Mouse (Mus musculus) limb, embryonic 15.5 days (tissue): ENCODE results near the gene Otud7a. TPM values are rescaled to one million over a fixed set of nuclear protein-coding genes. Genes with fewer than 3 reads are reported as not detected.
"Not testable (repeated sequence)": the region's sequence is repeated elsewhere in the genome, so short reads cannot be mapped to it uniquely, and the experiment has no call there.

ENCODE experiments used
- ATAC-seq: fragments of 200-750 bp; cut with Nextera tagmentation; 2 replicates; pipeline ENCODE4 v1.8.0; 2017; ENCODE audit warnings: low read depth, moderate TSS enrichment; ENCODE audit not compliant: insufficient number of reproducible peaks, low FRiP score, low TSS enrichment
- H3K27ac ChIP-seq: fragments of 300-500 bp; sonication (generic); 2 replicates; pipeline ENCODE4 v1.5.1; 2015; ENCODE audit warnings: moderate library complexity, mild to moderate bottlenecking, inconsistent platforms
- H3K27me3 ChIP-seq: fragments of 300-500 bp; sonication (generic); 2 replicates; pipeline ENCODE4 v1.6.1; 2015; ENCODE audit warnings: inconsistent platforms
- H3K36me3 ChIP-seq: fragments of 300-500 bp; sonication (generic); 2 replicates; pipeline ENCODE4 v1.6.1; 2015; ENCODE audit warnings: inconsistent platforms
- H3K4me1 ChIP-seq: fragments of 300-500 bp; sonication (generic); 2 replicates; pipeline ENCODE4 v1.6.1; 2015; ENCODE audit warnings: inconsistent platforms
- H3K4me2 ChIP-seq: fragments of 300-500 bp; sonication (generic); 2 replicates; pipeline ENCODE4 v1.6.1; 2015; ENCODE audit warnings: mild to moderate bottlenecking, inconsistent platforms
- H3K4me3 ChIP-seq: fragments of 300-500 bp; sonication (generic); 2 replicates; pipeline ENCODE4 v1.5.1; 2015; ENCODE audit warnings: mild to moderate bottlenecking, inconsistent platforms
- H3K9ac ChIP-seq: fragments of 300-500 bp; sonication (generic); 2 replicates; pipeline ENCODE4 v1.6.1; 2015; ENCODE audit warnings: inconsistent platforms
- H3K9me3 ChIP-seq: fragments of 300-500 bp; sonication (generic); 2 replicates; pipeline ENCODE4 v1.6.1; 2016; ENCODE audit warnings: inconsistent platforms
- WGBS: fragments of 180-500 bp; shearing (Covaris S2); methylation state at CpG from one replicate; pipeline ENCODE4 v1.1.7; 2015; 5-methylcytosine and 5-hydroxymethylcytosine counted together
- polyA plus RNA-seq: library from polyadenylated mRNA; unstranded; fragments of >200 nt; fragmentation: Nextera tagmentation; extraction: Ambion mirVana; gene quantifications from 2 replicates; pipeline ENCODE4 v1.2.1, GENCODE M21; 2015

Gene Otud7a
- polyA plus RNA-seq, 1 experiment from 2014 or later, result 0.32 TPM

GRCm38 (mm10) chr7:63665496-63665895 lies 220.9 kb downstream of the Otud7a start:
- no peaks in the 10 kb centered on the region for H3K27me3 ChIP-seq
- H3K27ac ChIP-seq, result no peak overlapping the region
- ATAC-seq, result no peak
- H3K4me1 ChIP-seq, result peaks cover 6% of the 10 kb centered on the region; the same call in 1 of the 2 replicates
- no peak overlapping the region for H3K9ac ChIP-seq
- H3K4me2 ChIP-seq, result no peak overlapping the region
- no peak overlapping the region for H3K4me3 ChIP-seq
- no peaks in the 10 kb centered on the region for H3K9me3 ChIP-seq
- WGBS, result 79% methylated on average over 3 of the region's 3 CpGs
- H3K36me3 ChIP-seq, result no peaks in the 10 kb centered on the region

DNA sequence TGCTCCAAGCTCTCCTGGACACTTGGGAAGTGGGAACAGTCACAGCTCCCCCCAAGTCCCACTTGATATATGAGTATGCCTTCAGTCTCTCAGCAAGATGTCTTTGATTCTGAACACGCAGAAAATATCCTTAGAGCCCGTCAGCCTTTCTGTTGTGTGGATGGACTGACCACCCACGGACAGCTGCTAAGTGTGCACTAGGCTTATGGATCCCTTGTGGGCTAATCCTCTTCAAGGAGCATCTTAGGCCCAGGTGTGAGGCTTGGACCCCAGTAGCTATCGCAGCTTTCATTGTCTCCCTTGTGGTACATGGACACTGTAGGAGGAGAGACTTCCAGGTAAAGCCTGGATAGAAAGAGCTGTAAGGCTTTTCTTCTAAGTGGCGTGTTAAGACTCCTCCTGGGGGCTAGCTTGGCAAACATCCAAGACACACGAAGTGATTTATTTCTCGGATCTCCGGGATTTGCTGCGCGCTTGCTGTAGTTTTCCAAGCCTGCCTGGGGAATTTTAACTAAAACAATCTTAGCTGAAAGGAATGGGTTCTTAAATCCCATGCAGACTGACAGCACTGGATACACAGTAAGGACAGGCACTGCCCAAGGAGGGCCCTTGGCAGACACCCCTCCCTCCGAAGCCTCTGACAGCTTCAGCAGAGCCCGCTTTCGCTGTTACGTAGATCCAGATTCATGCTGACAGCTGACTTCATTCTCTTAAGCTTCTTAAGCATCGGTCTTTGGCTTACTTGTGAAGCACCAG lies 223.6 kb downstream of the Otud7a start:
- ATAC-seq, result no peak
- H3K4me3 ChIP-seq, result no peak overlapping the region
- H3K27ac ChIP-seq, result no peak overlapping the region
- no peak overlapping the region for H3K9ac ChIP-seq
- WGBS, result 35% methylated on average over 15 of the region's 15 CpGs
- H3K36me3 ChIP-seq, result no peaks in the 10 kb centered on the region
- H3K4me1 ChIP-seq, result peaks cover 9% of the 10 kb centered on the region; the same call in 1 of the 2 replicates
- H3K27me3 ChIP-seq, result no peaks in the 10 kb centered on the region
- H3K9me3 ChIP-seq, result no peaks in the 10 kb centered on the region
- H3K4me2 ChIP-seq, result no peak overlapping the region

DNA sequence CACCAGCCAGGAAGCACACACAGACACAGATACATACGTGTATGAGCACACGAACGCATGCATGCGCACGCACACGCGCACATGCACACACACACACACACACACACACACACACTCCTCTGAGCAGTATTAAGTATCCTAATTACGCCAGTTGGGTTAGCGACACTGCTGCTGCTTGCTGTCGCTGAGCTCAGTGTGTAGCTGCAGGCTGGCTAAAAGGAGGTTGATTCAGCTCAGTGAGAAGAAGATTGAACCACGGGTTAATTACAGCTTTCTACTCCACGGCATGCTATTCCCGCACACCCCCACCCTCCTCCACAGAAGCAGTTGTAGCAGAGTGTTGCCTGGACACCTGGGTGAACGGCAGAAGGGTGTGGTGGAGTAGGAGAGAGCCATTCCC lies 224.4 kb downstream of the Otud7a start:
- Histone ChIP-seq H3K4me3 (no peak overlapping the region), H3K4me2 (no peak overlapping the region), H3K27ac (no peak overlapping the region), H3K27me3 (no peaks in the 10 kb centered on the region), H3K4me1 (peaks cover 9% of the 10 kb centered on the region; the same call in 1 of the 2 replicates), H3K9me3 (no peaks in the 10 kb centered on the region), H3K9ac (no peak overlapping the region), H3K36me3 (no peaks in the 10 kb centered on the region)
- ATAC-seq, result no peak
- WGBS, result 69% methylated on average over 14 of the region's 14 CpGs

GRCm38 (mm10) chr7:63670911-63671310 lies 226.4 kb downstream of the Otud7a start:
- WGBS, result 83% methylated on average over 1 of the region's 1 CpGs
- H3K9ac ChIP-seq, H3K4me2 ChIP-seq, H3K27ac ChIP-seq, H3K36me3 ChIP-seq, H3K4me3 ChIP-seq, ATAC-seq, H3K27me3 ChIP-seq, H3K9me3 ChIP-seq, H3K4me1 ChIP-seq: not testable (repeated sequence)

- Histone ChIP-seq H3K27ac (no peak overlapping the region), H3K9ac (no peak overlapping the region), H3K9me3 (no peaks in the 10 kb centered on the region), H3K27me3 (no peaks in the 10 kb centered on the region), H3K4me2 (no peak overlapping the region), H3K4me1 (peaks cover 9% of the 10 kb centered on the region; the same call in 1 of the 2 replicates), H3K4me3 (no peak overlapping the region), H3K36me3 (no peaks in the 10 kb centered on the region)
- peak; percentile 14; the same call in 1 of the 2 replicates for ATAC-seq
- WGBS, result 16% methylated on average over 3 of the region's 3 CpGs
Observed at GRCm38 (mm10) chr7:63671904-63672303, 227.4 kb downstream of the Otud7a start.

GRCm38 (mm10) chr7:63676631-63677030 lies 232.1 kb downstream of the Otud7a start:
- no peak overlapping the region for H3K4me2 ChIP-seq
- no peak for ATAC-seq

GRCm38 (mm10) chr7:63677149-63677548 lies 232.6 kb downstream of the Otud7a start:
- Histone ChIP-seq H3K4me3 (no peak overlapping the region), H3K36me3 (no peaks in the 10 kb centered on the region), H3K27me3 (no peaks in the 10 kb centered on the region), H3K4me1 (no peaks in the 10 kb centered on the region), H3K9me3 (no peaks in the 10 kb centered on the region), H3K27ac (no peak overlapping the region), H3K9ac (no peak overlapping the region), H3K4me2 (no peak overlapping the region)
- no peak for ATAC-seq
- 51% methylated on average over 2 of the region's 2 CpGs for WGBS

More at GRCm38 (mm10) chr7:63676631-63677030, 232.1 kb downstream of the Otud7a start:
- Histone ChIP-seq H3K27ac (no peak overlapping the region), H3K9ac (no peak overlapping the region), H3K9me3 (no peaks in the 10 kb centered on the region), H3K27me3 (no peaks in the 10 kb centered on the region), H3K36me3 (no peaks in the 10 kb centered on the region), H3K4me3 (no peak overlapping the region), H3K4me1 (peaks cover 3% of the 10 kb centered on the region; the same call in 1 of the 2 replicates)
- WGBS, result 78% methylated on average over 5 of the region's 5 CpGs

- WGBS, result 78% methylated on average over 4 of the region's 4 CpGs
- no peak overlapping the region for H3K4me3 ChIP-seq
- no peak for ATAC-seq
- H3K9ac ChIP-seq, result no peak overlapping the region
- no peaks in the 10 kb centered on the region for H3K27me3 ChIP-seq
- H3K4me2 ChIP-seq, result no peak overlapping the region
- no peak overlapping the region for H3K27ac ChIP-seq
- H3K9me3 ChIP-seq, result no peaks in the 10 kb centered on the region
- H3K36me3 ChIP-seq, result no peaks in the 10 kb centered on the region
- H3K4me1 ChIP-seq, result no peaks in the 10 kb centered on the region
Observed at GRCm38 (mm10) chr7:63687056-63687455, 242.5 kb downstream of the Otud7a start.

DNA sequence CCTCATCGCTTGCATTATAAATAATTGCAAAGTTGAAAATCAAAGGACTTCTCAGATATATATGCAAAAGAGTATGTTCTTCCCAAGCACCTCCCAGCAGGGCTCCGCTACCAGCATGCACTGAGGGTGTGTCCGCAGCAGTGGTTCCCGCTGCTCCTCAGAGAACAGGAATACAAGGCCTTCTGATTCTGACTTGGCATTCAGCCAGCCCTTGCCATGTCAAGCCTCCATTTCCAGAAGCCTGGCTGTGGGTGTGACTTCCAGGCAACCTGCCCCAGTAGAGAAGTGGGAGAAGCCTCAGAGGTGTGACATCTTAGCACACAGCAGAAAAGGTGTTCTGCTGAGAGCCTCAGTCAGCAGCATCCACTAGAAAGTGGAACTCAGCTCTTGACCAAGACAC lies 253.4 kb downstream of the Otud7a start:
- Histone ChIP-seq H3K4me1 (no peaks in the 10 kb centered on the region), H3K4me3 (no peak overlapping the region), H3K27ac (no peak overlapping the region), H3K27me3 (no peaks in the 10 kb centered on the region), H3K36me3 (no peaks in the 10 kb centered on the region), H3K9ac (no peak overlapping the region), H3K4me2 (no peak overlapping the region), H3K9me3 (no peaks in the 10 kb centered on the region)
- 86% methylated on average over 4 of the region's 4 CpGs for WGBS
- ATAC-seq, result no peak

- no peaks in the 10 kb centered on the region for H3K27me3 ChIP-seq
- H3K9ac ChIP-seq, result no peak overlapping the region
- no peaks in the 10 kb centered on the region for H3K4me1 ChIP-seq
- H3K9me3 ChIP-seq, result no peaks in the 10 kb centered on the region
- no peak overlapping the region for H3K4me2 ChIP-seq
- no peak overlapping the region for H3K4me3 ChIP-seq
- no peaks in the 10 kb centered on the region for H3K36me3 ChIP-seq
- WGBS, result 82% methylated on average over 8 of the region's 8 CpGs
- no peak overlapping the region for H3K27ac ChIP-seq
- ATAC-seq, result no peak
Observed at GRCm38 (mm10) chr7:63717903-63718302, 273.4 kb downstream of the Otud7a start.

- Histone ChIP-seq H3K9me3 (no peaks in the 10 kb centered on the region), H3K27ac (no peak overlapping the region), H3K9ac (no peak overlapping the region), H3K4me2 (no peak overlapping the region), H3K4me1 (no peaks in the 10 kb centered on the region), H3K27me3 (no peaks in the 10 kb centered on the region), H3K4me3 (no peak overlapping the region), H3K36me3 (no peaks in the 10 kb centered on the region)
- ATAC-seq, result no peak
- WGBS, result 79% methylated on average over 13 of the region's 13 CpGs
Observed at GRCm38 (mm10) chr7:63719183-63719944, 274.8 kb downstream of the Otud7a start.

DNA sequence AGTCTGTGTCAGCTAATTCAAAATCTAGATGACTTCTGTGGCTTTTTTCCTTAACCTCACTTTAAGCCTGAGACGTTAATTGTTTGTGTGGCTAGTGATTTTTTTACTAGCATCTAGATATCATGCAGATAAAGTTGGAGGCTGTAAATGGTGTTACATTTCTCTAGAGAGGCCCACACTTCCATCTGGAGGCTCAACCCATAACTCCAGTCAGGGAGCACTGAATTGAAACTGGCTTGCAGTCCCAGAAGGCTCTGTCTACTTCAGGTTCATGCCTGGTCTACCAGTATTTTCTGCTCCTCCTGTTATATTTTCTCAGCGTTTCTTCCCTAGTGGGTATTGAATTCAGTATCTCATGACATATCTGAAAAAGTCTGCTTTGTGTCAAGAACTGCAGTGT lies 276.1 kb downstream of the Otud7a start:
- H3K27ac ChIP-seq, result no peak overlapping the region
- H3K4me1 ChIP-seq, result no peaks in the 10 kb centered on the region
- H3K4me2 ChIP-seq, result no peak overlapping the region
- 54% methylated on average over 2 of the region's 2 CpGs for WGBS
- no peaks in the 10 kb centered on the region for H3K36me3 ChIP-seq
- no peaks in the 10 kb centered on the region for H3K27me3 ChIP-seq
- H3K9ac ChIP-seq, result no peak overlapping the region
- no peaks in the 10 kb centered on the region for H3K9me3 ChIP-seq
- H3K4me3 ChIP-seq, result no peak overlapping the region
- ATAC-seq, result no peak
